Mouse (Mus musculus) mature B cell (primary cell): ENCODE results near the gene Trf.

Source experiments
- in situ Hi-C: fragments of 300-500 bp; cut with MboI; formaldehyde crosslinking; loops from 2 replicates; pipeline ENCODE4 v1.14.3; 2019

Trf gene

GRCm38 (mm10) chr9:103230151-103230951 is at the start of gene Trf, which contains the start of gene Gm20425:
TSS of gene Trf (minus strand) at chr9:103230444.
TSS of gene Gm20425 (minus strand) at chr9:103230307.
- in situ Hi-C loops, result no loop called here

GRCm38 (mm10) chr9:103276876-103277275 is 46.6 kb upstream of the Trf start:
- in situ Hi-C loops, result no loop called here

- in situ Hi-C loops, result no loop called here
Observed at GRCm38 (mm10) chr9:103275676-103276075, 45.4 kb upstream of the Trf start.

- in situ Hi-C loops, result no loop called here
Observed at GRCm38 (mm10) chr9:103274819-103275218, 44.6 kb upstream of the Trf start.

- in situ Hi-C loops, result no loop called here
Observed at GRCm38 (mm10) chr9:103271104-103271503, 40.9 kb upstream of the Trf start.

- in situ Hi-C loops, result no loop called here
Observed at GRCm38 (mm10) chr9:103265778-103266177, 35.5 kb upstream of the Trf start.

- in situ Hi-C loops, result no loop called here
Observed at GRCm38 (mm10) chr9:103252906-103253305, 22.7 kb upstream of the Trf start.

- in situ Hi-C loops, result no loop called here
Observed at GRCm38 (mm10) chr9:103248618-103249017, 18.4 kb upstream of the Trf start.

GRCm38 (mm10) chr9:103246526-103247168 is 16.4 kb upstream of the Trf start:
- in situ Hi-C loops, result no loop called here

GRCm38 (mm10) chr9:103243640-103244039 is 13.4 kb upstream of the Trf start:
- in situ Hi-C loops, result no loop called here

- in situ Hi-C loops, result no loop called here
Observed at GRCm38 (mm10) chr9:103241206-103241605, 11.0 kb upstream of the Trf start.

GRCm38 (mm10) chr9:103239471-103239870 is 9.2 kb upstream of the Trf start:
- in situ Hi-C loops, result no loop called here

GRCm38 (mm10) chr9:103234565-103235165 is 4.4 kb upstream of the Trf start:
- in situ Hi-C loops, result no loop called here

GRCm38 (mm10) chr9:103234059-103234458 is 3.8 kb upstream of the Trf start:
- in situ Hi-C loops, result no loop called here

- in situ Hi-C loops, result no loop called here
Observed at GRCm38 (mm10) chr9:103233006-103233395, 2.8 kb upstream of the Trf start.

GRCm38 (mm10) chr9:103232232-103233005 is 2.2 kb upstream of the Trf start:
- in situ Hi-C loops, result no loop called here

GRCm38 (mm10) chr9:103229037-103229867 is 992 bp downstream of the Trf start:
- in situ Hi-C loops, result no loop called here

- in situ Hi-C loops, result no loop called here
Observed at GRCm38 (mm10) chr9:103228370-103229003, 1.8 kb downstream of the Trf start.

- in situ Hi-C loops, result no loop called here
Observed at GRCm38 (mm10) chr9:103227760-103228159, 2.5 kb downstream of the Trf start.

GRCm38 (mm10) chr9:103226806-103227205 is 3.4 kb downstream of the Trf start:
- in situ Hi-C loops, result no loop called here

- in situ Hi-C loops, result no loop called here
Observed at GRCm38 (mm10) chr9:103225464-103225863, 4.8 kb downstream of the Trf start.
